Mouse (Mus musculus) liver, adult 2 months (tissue): ENCODE measurements around the gene Nrgn.

Experiments
- CTCF ChIP-seq: fragments of 200-500 bp; IDR thresholded peaks from 2 replicates; pipeline ENCODE4 v1.5.1; 2011; ENCODE audit warnings: low read depth, low read length, control low read depth
- POLR2A ChIP-seq: fragments of 200-500 bp; IDR thresholded peaks from 2 replicates; pipeline ENCODE4 v1.6.1; 2011; ENCODE audit warnings: low read length, control low read depth; ENCODE audit not compliant: insufficient read depth; ENCODE audit errors: extremely low read depth

GRCm38 (mm10) chr9:37552536-37553293 lies at the start of gene Nrgn:
- TF ChIP-seq CTCF, result no peak
- TF ChIP-seq POLR2A, result no peak
